Mouse (Mus musculus) CD8-positive naive resting alpha-beta T cell, adult 2 months (primary cell): ENCODE data around the gene Ugt1a7c.

Experiments
- DNase-seq, 2 experiments: peaks; one replicate each; pipeline ENCODE4 v3.0.0; 2022; ENCODE audit warnings: low read depth in 2 of 2, low spot score in 2 of 2

The Ugt1a7c gene

GRCm38 (mm10) chr1:88235894-88236415, 141.1 kb downstream of the Ugt1a7c start:
- DNase-seq, result no peak

- DNase-seq, result no peak
These were observed 142.4 kb downstream of the Ugt1a7c start for GRCm38 (mm10) chr1:88237311-88237710.

- no peak for DNase-seq
These were observed 143.9 kb downstream of the Ugt1a7c start for GRCm38 (mm10) chr1:88238771-88239170.

GRCm38 (mm10) chr1:88240072-88240471, 145.2 kb downstream of the Ugt1a7c start:
- no peak for DNase-seq

GRCm38 (mm10) chr1:88240579-88240978, 145.7 kb downstream of the Ugt1a7c start:
- DNase-seq, result no peak

DNA sequence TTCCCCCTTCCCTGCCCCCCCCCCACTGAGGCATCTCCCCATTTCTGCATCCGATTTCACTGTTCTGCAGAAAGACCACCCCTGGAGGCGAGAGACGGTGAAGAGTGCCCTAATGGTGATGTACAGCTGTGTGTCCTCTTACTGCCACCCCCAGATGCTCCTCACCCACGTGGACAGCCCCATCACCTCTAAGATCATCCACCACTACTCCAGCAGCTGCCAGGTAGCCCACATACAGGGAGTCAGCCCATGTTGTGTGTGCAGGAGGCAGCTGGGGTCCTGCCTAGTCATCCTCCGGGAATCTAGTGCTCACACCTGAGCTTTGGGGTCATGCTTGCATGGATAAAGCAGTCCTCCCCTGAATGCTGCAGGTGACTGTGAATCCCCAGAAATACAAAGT, 149.0 kb downstream of the Ugt1a7c start:
- DNase-seq, result no peak

DNA sequence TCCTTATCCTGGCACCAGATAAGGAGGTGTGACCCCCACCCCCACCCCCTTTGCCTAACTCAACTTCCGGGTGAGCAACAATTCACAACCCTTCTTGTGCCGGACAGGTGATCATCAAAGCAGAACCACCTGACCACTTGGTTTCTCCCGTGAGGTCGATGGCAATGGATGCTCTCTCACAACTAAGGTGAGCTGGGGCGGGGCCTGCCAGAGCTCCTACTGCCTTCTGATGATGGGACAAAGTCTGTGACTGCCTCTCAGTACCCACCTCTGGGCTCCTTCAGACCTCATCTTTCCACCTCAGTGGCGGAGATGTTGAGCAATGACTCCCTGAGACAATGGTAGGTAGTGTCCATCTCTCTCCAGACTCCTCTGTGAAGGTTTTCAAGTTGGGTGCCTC, 151.0 kb downstream of the Ugt1a7c start:
- DNase-seq, result no peak

- DNase-seq, result no peak
These were observed 151.5 kb downstream of the Ugt1a7c start for GRCm38 (mm10) chr1:88246386-88246785.

DNA sequence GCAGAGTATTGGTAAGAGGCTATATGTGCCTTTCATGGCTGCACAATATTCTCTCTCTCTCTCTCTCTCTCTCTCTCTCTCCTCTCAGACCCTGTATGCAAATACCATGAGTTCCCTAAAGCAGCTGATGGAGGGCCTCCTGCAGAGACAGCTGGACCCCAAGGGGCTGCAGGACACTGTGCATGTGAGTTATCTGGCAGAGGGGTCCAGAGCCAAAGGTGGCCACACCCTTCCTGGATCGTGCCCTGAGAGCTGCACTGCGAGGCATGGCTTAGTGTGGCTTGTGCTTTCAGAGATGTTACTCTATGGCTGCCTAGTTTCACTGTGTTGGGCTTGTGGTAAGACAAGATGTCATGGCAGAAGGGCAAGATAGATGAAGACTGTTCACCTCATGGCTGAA, 152.8 kb downstream of the Ugt1a7c start:
- DNase-seq, result no peak

DNA sequence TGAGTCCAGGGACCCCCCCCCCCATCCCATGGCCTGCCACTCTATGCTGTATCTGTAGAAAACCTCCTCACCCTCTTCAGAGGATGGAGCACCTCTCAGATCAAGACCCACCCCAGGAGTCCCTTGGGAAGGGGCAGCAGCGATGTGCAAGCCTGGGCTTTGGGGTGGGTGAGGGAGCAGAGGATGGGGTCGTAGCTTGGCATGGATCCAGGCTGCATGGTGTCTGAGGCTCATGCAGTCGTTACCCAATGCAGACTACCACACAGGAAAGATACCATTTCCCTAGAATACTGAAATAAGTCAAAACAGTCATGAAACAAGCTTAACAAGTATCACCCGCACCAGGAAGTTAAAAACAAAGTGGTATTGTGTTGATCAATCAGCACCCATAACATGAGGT, 153.8 kb downstream of the Ugt1a7c start:
- no peak for DNase-seq

DNA sequence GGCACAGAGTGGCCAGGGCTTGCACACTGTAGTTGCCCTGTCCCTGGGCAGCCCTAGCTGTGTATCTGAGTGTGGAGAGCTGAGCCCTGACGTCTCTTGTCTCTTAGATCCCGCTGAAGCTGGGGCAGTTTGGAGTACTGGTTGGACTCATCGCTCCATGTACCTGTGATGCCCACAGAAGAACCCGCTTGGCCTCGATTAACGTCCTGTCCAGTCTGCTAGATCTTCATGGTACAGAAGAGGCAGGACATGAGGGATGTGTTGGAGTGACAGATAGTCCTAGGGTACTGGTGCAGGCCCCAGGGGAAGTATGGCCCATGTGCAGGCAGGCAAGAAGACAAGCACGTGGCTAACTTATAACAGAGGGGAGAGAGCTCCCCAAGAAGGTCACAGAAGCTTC, 154.7 kb downstream of the Ugt1a7c start:
- no peak for DNase-seq

DNA sequence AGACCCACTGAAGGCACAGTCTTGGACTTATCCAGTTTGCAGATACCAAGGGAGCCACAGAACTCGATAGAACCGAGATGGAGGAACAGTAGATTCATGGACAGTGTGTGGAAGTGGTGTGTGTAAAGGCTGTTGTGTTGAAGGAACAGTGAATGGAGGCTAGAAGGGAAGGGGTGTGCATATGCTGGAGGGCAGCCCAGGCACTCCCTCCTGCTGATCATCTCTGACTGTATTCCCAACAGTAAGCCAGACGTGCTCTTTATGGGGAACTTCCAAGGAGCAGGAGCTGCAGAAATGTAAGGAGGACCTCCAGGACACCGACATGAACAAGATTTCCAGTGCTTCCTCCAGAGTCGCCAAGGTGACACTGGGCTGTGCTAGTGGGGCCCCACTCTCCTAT, 155.2 kb downstream of the Ugt1a7c start:
- DNase-seq, result no peak

DNA sequence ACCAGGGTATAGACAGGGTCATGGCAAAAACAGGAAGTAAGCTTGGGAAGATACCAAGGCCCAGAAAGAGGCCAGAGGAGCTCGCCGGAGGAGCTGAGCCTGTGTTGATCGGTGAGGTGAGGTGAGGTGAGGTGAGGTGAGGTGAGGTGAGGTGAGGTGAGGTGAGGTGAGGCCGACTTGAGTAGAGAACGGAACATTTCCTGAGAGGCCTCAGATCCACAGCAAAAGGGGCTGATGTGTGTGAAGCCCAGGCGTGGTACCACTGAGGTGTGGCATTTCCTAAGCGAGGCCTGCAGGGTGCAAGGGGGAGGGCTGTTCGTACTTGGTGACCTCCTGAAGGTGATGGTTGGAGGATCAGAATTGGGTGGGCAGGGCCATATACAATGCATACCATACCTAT, 158.2 kb downstream of the Ugt1a7c start:
- DNase-seq, result no peak

DNA sequence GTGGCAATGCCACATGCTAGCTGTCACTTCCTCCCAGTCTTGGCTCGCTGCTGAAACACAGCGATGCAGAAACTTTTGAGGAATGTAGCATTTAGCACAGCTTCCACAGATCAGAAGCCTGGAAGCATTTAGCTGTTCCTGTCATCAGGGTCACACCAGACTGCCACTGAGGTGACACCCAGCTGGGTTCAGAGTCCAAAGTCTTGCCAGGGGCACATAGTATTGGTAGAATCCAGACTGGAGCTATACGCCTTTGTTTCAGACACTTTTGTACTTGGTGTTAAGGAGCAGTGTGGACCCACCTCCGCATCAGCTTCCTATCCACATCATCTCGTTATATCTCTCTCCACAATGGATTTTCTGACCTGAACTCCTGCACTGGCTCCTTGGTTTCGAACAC, 158.7 kb downstream of the Ugt1a7c start:
- no peak for DNase-seq

DNA sequence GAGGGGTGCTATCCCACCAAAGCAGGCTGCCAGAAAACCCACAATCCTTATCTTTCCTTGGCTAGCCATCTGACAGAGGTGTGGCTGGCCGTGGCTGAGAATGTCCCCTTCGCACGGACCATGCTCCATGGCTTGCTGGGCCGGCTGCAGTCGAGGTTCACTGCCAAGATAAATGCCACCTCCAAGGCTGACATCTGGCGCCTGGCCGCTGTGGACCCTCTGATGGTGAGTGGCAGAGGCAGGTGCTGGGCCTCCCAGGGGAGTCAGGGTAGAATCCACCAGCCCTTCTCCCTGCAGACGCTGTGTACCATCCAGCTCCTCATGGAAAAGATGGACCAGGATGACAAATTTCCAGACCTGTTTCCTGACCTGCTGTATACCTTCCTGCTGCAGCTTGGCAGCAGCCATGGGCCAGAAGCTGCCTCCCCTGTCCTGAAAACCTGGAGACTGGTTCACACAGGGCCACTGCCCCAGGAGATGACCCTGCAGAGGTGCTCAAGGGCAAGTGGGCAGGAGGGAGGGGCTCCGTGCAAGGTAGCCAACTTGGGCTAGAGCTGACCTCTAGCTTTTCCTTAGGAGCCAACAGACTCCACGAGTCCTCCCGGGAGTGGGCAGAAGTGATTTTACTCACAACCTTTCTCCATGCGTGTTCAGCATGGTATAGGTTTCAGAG, 160.1 kb downstream of the Ugt1a7c start:
- DNase-seq, result no peak

GRCm38 (mm10) chr1:88255466-88255857, 160.6 kb downstream of the Ugt1a7c start:
- DNase-seq, result no peak

- DNase-seq, result no peak
These were observed 161.3 kb downstream of the Ugt1a7c start for GRCm38 (mm10) chr1:88255989-88256754.

DNA sequence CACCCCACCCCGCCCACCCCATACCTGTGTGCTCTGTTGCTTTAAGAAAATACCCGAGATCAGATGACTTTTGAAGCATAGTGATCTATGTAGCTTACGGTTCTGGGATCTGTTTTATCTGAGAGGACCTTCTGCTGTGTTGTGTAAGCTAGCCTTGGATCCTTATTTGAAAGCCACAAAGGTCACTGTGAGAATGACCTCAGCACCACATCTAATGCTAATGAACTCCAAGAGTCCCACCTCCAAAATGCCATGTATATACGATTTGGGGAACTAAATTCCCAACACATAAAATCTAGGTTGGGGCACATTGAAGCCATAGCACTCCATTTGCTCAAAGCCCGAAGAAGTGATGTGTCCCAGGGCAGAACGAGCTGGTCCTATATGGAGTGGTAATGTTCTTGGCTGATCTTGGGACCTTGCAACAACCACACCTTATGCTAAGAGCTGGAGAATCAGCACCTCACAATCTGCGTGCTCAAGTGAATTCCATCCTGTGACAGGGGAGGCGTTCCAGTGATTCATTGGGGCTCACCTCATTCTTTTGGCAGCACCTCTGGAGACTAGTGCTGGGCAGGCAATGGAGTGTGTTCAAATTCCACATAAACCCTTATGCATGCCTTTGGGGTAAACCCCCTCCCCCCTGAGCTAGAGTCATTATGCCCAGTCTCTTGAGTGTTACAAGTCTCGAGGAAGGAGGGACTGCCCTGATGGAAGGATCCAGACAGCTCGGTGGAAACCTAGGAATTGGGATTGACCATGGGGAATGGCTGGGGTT, 162.2 kb downstream of the Ugt1a7c start:
- no peak for DNase-seq

DNA sequence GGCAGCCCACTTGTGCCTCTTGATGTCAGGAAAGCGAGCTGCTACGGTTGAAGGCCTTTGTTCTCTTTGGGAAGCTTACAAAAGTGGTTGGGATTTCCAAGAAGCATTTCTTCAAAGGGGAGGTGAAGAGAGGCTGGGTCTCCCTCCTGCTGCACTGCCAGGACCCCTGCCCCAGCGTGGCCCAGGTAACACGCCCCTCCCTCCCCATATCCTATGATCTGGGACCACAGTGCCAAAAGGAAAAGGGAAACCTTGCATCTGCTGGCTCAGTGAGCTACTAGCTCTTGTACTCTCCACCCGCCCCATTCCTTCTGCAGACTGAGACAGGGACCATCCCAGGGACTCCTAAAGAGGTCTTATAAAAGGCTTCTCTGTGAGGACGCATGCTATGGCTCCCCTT, 162.8 kb downstream of the Ugt1a7c start:
- DNase-seq, result no peak

DNA sequence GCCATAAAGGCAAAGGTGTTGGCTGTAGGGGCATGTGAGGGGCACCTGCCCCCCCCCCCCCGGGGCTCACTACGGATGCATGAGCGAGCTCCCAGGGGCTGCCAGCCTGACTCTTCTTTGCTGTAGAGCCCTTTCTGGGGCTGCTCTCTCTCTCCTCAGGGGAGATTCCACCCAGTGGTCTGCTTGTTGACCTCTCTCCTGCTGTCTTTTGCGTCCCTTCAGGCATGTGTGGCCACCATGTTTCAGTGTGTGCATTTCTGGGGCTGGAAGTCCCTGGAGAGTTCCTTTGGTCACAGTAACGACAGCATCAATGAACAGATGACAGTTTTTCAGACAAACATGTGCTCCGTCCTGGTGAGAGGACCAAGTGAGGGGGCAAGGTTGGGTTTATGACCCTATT, 163.5 kb downstream of the Ugt1a7c start:
- DNase-seq, result no peak

GRCm38 (mm10) chr1:88258881-88259642, 164.2 kb downstream of the Ugt1a7c start:
- DNase-seq, result no peak
